Mouse (Mus musculus): ENCODE results near the gene Hoxb4.

DNA sequence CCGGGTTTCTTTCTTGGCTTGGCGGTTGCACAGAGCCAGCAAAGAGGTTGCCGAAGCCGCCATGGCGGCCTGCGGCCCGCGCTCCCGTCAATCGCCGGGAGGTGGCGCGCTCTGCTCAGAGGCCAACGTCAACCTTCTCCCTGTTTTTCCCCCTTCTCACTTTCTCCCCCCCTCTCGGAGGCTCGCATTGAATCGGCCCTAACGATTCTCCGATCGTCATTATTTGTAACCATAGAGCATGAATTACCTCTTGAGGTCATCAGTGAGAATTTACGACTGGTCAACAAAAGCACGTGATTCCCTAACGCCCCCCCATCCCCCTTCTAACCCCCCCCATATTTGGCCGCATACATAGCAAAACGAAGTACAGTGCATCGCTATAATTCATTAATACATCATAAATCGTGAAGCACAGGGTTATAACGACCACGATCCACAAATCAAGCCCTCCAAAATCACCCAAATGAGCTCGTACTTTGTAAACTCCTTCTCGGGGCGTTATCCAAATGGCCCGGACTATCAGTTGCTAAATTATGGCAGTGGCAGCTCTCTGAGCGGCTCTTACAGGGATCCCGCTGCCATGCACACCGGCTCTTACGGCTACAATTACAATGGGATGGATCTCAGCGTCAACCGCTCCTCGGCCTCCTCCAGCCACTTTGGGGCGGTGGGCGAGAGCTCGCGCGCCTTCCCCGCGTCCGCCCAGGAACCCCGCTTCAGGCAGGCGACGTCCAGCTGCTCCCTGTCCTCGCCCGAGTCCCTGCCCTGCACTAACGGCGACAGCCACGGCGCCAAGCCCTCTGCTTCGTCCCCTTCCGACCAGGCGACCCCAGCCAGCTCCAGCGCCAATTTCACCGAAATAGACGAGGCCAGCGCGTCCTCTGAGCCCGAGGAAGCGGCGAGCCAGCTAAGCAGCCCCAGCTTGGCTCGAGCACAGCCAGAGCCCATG lies 14.6 kb upstream of the Hoxb4 start, which contains the start of gene Hoxb5:
- TF ChIP-seq POLR2A (IDR thresholded peaks at IDR 0.05; ENCODE audit: borderline replicate concordance, extremely low read depth, insufficient read depth, insufficient read length, poor library complexity, severe bottlenecking) (no peak), CTCF (IDR thresholded peaks at IDR 0.05; ENCODE audit: borderline replicate concordance, extremely low read depth, insufficient read depth, insufficient read length) (peak; percentile 87)

Measured in brain, embryonic 14.5 days (tissue).